In genomic region chr13:101760001-101760687, GRCm38 (mm10) we compare ENCODE assay signal across 8 mouse cellular contexts. TPM values are rescaled to one million over a fixed set of nuclear protein-coding genes. Genes with fewer than 3 reads are reported as not detected.
DNase-seq lines count a peak whose midpoint lies in the region; ATAC-seq and TF ChIP-seq lines count a peak whose summit lies in the region.

No protein-coding gene starts in this region.

- peaks cover 56% of the 10 kb centered on the region for H3K4me1 ChIP-seq in heart, adult 2 months (ENCODE audit: control insufficient read depth, insufficient read depth, low read length)
- H3K4me1 ChIP-seq in thymus, adult 2 months (replicated peaks; ENCODE audit: control insufficient read depth, insufficient read depth, low read length) = peaks cover 52% of the 10 kb centered on the region
- peaks cover 52% of the 10 kb centered on the region for H3K4me1 ChIP-seq in intestine, embryonic 14.5 days (replicated peaks; ENCODE audit: control insufficient read depth, insufficient read depth, low read length)
- H3K4me1 ChIP-seq in stomach, embryonic 16.5 days (ENCODE audit: control insufficient read depth, insufficient read depth, low read length) = peaks cover 75% of the 10 kb centered on the region
- peaks cover 15% of the 10 kb centered on the region for H3K4me1 ChIP-seq in cerebellum, adult 2 months (ENCODE audit: control insufficient read depth, insufficient read depth, low read length)

- no peaks in the 10 kb centered on the region for H3K9me3 ChIP-seq in intestine, embryonic 14.5 days (ENCODE audit: control insufficient read depth, low read length)
- no peaks in the 10 kb centered on the region for H3K9me3 ChIP-seq in stomach, embryonic 16.5 days (replicated peaks; ENCODE audit: control insufficient read depth, low read length)

- DNase-seq in heart, adult 2 months = no peak
- no peak for DNase-seq in heart, postnatal 10 days
- DNase-seq in thymus, adult 2 months = no peak
- DNase-seq in thymus, postnatal 36 days = no peak
- DNase-seq in intestine, embryonic 14.5 days (ENCODE audit: low spot score) = no peak
- no peak for DNase-seq in cerebellum, adult 2 months
- DNase-seq in urinary bladder, postnatal 36 days (ENCODE audit: low spot score in 2 of 2) = no peak

- peaks cover 63% of the 10 kb centered on the region for H3K36me3 ChIP-seq in heart, adult 2 months (ENCODE audit: control insufficient read depth, insufficient read depth, low read length)
- peaks cover 17% of the 10 kb centered on the region for H3K36me3 ChIP-seq in thymus, adult 2 months (ENCODE audit: control insufficient read depth, insufficient read depth, low read length)
- H3K36me3 ChIP-seq in intestine, embryonic 14.5 days (ENCODE audit: control insufficient read depth, insufficient read depth, low read length) = peaks cover 24% of the 10 kb centered on the region
- H3K36me3 ChIP-seq in stomach, embryonic 16.5 days (ENCODE audit: control insufficient read depth, insufficient read depth, low read length) = peaks cover 19% of the 10 kb centered on the region

- H3K4me2 ChIP-seq in intestine, embryonic 14.5 days (ENCODE audit: low read length) = peak overlapping the region; percentile 3; the same call in 1 of the 2 replicates
- peak overlapping the region; percentile 35 for H3K4me2 ChIP-seq in stomach, embryonic 16.5 days (ENCODE audit: low read depth, low read length)

- no peak overlapping the region for H3K4me3 ChIP-seq in heart, adult 2 months
- H3K4me3 ChIP-seq in thymus, adult 2 months (ENCODE audit: control insufficient read depth, insufficient read depth, low read length) = no peak overlapping the region
- H3K4me3 ChIP-seq in intestine, embryonic 14.5 days (ENCODE audit: low read depth, low read length) = no peak overlapping the region
- H3K4me3 ChIP-seq in stomach, embryonic 16.5 days (replicated peaks; ENCODE audit: low read length) = peak overlapping the region; percentile 0; the same call in 1 of the 2 replicates
- no peak overlapping the region for H3K4me3 ChIP-seq in cerebellum, adult 2 months (replicated peaks; ENCODE audit: insufficient read depth, low read depth, low read length)

- 34% methylated on average over 8 of the region's 8 CpGs for WGBS in heart, adult 2 months
- WGBS in thymus, adult 2 months = 33% methylated on average over 8 of the region's 8 CpGs
- 45% methylated on average over 8 of the region's 8 CpGs for WGBS in intestine, embryonic 14.5 days
- WGBS in stomach, embryonic 16.5 days = 29% methylated on average over 8 of the region's 8 CpGs
- WGBS in cerebellum, adult 2 months = 75% methylated on average over 8 of the region's 8 CpGs

- no peak for TF ChIP-seq EP300 in heart, adult 2 months (IDR thresholded peaks at IDR 0.05; ENCODE audit: insufficient read depth, low read depth, low read length)

- intact Hi-C loops in heart, adult 2 months (cut with DNase I) = no loop called here
- intact Hi-C loops in heart, postnatal 10 days (cut with DNase I) = loop anchor here (5.0 kb wide), 1 partner anchor 277 kb away; no protein-coding TSS in a partner anchor

- TF ChIP-seq POLR2A in heart, adult 2 months (IDR thresholded peaks at IDR 0.05; ENCODE audit: insufficient read depth, low read depth, low read length) = no peak
- TF ChIP-seq POLR2A in thymus, adult 2 months (IDR thresholded peaks at IDR 0.05; ENCODE audit: control insufficient read depth, extremely low read depth, insufficient read depth, low read length, poor library complexity) = no peak
- no peak for TF ChIP-seq POLR2A in cerebellum, adult 2 months (IDR thresholded peaks at IDR 0.05; ENCODE audit: borderline replicate concordance, insufficient read depth, low read length)

- no peak overlapping the region for H3K9ac ChIP-seq in heart, adult 2 months (ENCODE audit: low read depth, low read length)
- no peak overlapping the region for H3K9ac ChIP-seq in intestine, embryonic 14.5 days (ENCODE audit: low read length)
- H3K9ac ChIP-seq in stomach, embryonic 16.5 days (ENCODE audit: low read length) = peak overlapping the region; percentile 20

- no peaks in the 10 kb centered on the region for H3K27me3 ChIP-seq in heart, adult 2 months (ENCODE audit: control insufficient read depth, insufficient read depth, low read length)
- no peaks in the 10 kb centered on the region for H3K27me3 ChIP-seq in thymus, adult 2 months (ENCODE audit: control insufficient read depth, insufficient read depth, low read length)
- no peaks in the 10 kb centered on the region for H3K27me3 ChIP-seq in intestine, embryonic 14.5 days (replicated peaks; ENCODE audit: control insufficient read depth, insufficient read depth, low read length)
- H3K27me3 ChIP-seq in stomach, embryonic 16.5 days (ENCODE audit: control insufficient read depth, insufficient read depth, low read length) = no peaks in the 10 kb centered on the region
- no peaks in the 10 kb centered on the region for H3K27me3 ChIP-seq in cerebellum, adult 2 months (ENCODE audit: control insufficient read depth, insufficient read depth, low read length)

- TF ChIP-seq CTCF in heart, adult 2 months (IDR thresholded peaks at IDR 0.05) = no peak
- TF ChIP-seq CTCF in thymus, adult 2 months (IDR thresholded peaks at IDR 0.05; ENCODE audit: borderline replicate concordance, control insufficient read depth, extremely low read depth, insufficient read depth, low read length, poor library complexity) = no peak
- TF ChIP-seq CTCF in cerebellum, adult 2 months (IDR thresholded peaks at IDR 0.05; ENCODE audit: borderline replicate concordance, insufficient read depth, low read depth, low read length) = no peak

- H3K27ac ChIP-seq in heart, adult 2 months = peak overlapping the region; percentile 34; the same call in 1 of the 2 replicates
- 0 out of 2 replicates have a peak overlapping the region, but pooled peaks have one; percentile 20 for H3K27ac ChIP-seq in thymus, adult 2 months (ENCODE audit: control insufficient read depth, insufficient read depth, low read length)
- peak overlapping the region; percentile 36; the same call in 1 of the 2 replicates for H3K27ac ChIP-seq in intestine, embryonic 14.5 days (ENCODE audit: low read depth)
- H3K27ac ChIP-seq in stomach, embryonic 16.5 days (ENCODE audit: low read length) = peak overlapping the region; percentile 64
- no peak overlapping the region for H3K27ac ChIP-seq in cerebellum, adult 2 months (ENCODE audit: insufficient read depth, low read length)

- no peak for ATAC-seq in intestine, embryonic 14.5 days (replicated peaks; ENCODE audit: low FRiP score, low TSS enrichment, low read depth)
- ATAC-seq in stomach, embryonic 16.5 days (ENCODE audit: insufficient read depth, low FRiP score) = no peak

- H3K79me2 ChIP-seq in heart, adult 2 months (replicated peaks; ENCODE audit: control insufficient read depth, insufficient read depth, low read length) = peaks cover 21% of the 10 kb centered on the region

RNA-seq across cellular contexts. Expression of gene Pik3r1, which starts 7.9 kb away (rescaled TPM):
- 100 to 1,000 TPM; 111 to 132 TPM for total RNA-seq in heart, adult 2 months (2021)
- polyA plus RNA-seq in heart, adult 2 months (2012; rRNA removed) = 23.7 and 41.4 TPM in 2 replicates
- total RNA-seq in heart, postnatal 10 days (2021) = 10 to 100 TPM; 42.0 to 84.3 TPM
- polyA plus RNA-seq in thymus, adult 2 months (2012; rRNA removed) = 33.1 and 35.2 TPM in 2 replicates
- 52.6 and 57.4 TPM in 2 replicates for polyA plus RNA-seq in intestine, embryonic 14.5 days (2014; fragmentation: Nextera tagmentation; extraction: Ambion mirVana)
- polyA plus RNA-seq in stomach, embryonic 16.5 days (2015; fragmentation: Nextera tagmentation; extraction: Ambion mirVana) = 53.0 and 59.5 TPM in 2 replicates
- 44.9 and 51.6 TPM in 2 replicates for polyA plus RNA-seq in cerebellum, adult 2 months (2012; rRNA removed)
